Mouse (Mus musculus): ENCODE data around the gene Gabpb1. TPM values are rescaled to one million over a fixed set of nuclear protein-coding genes. Genes with fewer than 3 reads are reported as not detected.

The Gabpb1 gene
- polyA plus RNA-seq, 1 experiment from 2014 or later = 58.1 TPM

- no peaks in the 10 kb centered on the region for H3K36me3 ChIP-seq
- peak overlapping the region; percentile 100 for H3K27ac ChIP-seq (replicated peaks)
- H3K4me2 ChIP-seq (replicated peaks) = peak overlapping the region; percentile 68
- H3K9ac ChIP-seq (replicated peaks) = peak overlapping the region; percentile 86
- peak overlapping the region; percentile 75 for H3K4me3 ChIP-seq
- H3K4me1 ChIP-seq = peaks cover 45% of the 10 kb centered on the region
- ATAC-seq (replicated peaks) = peak; percentile 63; the same call in 1 of the 2 replicates
- H3K9me3 ChIP-seq = no peaks in the 10 kb centered on the region
- no peaks in the 10 kb centered on the region for H3K27me3 ChIP-seq
- WGBS = under 1% methylated on average over 73 of the region's 77 CpGs
Observed at GRCm38 (mm10) chr2:126674441-126675168, 1.5 kb downstream of the Gabpb1 start.

GRCm38 (mm10) chr2:126673317-126674242 lies 2.6 kb downstream of the Gabpb1 start:
- H3K9me3 ChIP-seq = no peaks in the 10 kb centered on the region
- H3K4me2 ChIP-seq (replicated peaks) = peak overlapping the region; percentile 68
- peak overlapping the region; percentile 75 for H3K4me3 ChIP-seq
- peak overlapping the region; percentile 86 for H3K9ac ChIP-seq (replicated peaks)
- ATAC-seq (replicated peaks) = no peak
- no peaks in the 10 kb centered on the region for H3K27me3 ChIP-seq
- no peaks in the 10 kb centered on the region for H3K36me3 ChIP-seq
- WGBS = 65% methylated on average over 13 of the region's 13 CpGs
- H3K27ac ChIP-seq (replicated peaks) = no peak overlapping the region; the same call in 1 of the 2 replicates
- H3K4me1 ChIP-seq = peaks cover 45% of the 10 kb centered on the region

- H3K9me3 ChIP-seq = no peaks in the 10 kb centered on the region
- H3K27ac ChIP-seq (replicated peaks) = no peak overlapping the region
- no peak overlapping the region for H3K9ac ChIP-seq (replicated peaks)
- WGBS = 96% methylated on average over 5 of the region's 5 CpGs
- H3K4me3 ChIP-seq = no peak overlapping the region
- no peaks in the 10 kb centered on the region for H3K36me3 ChIP-seq
- no peak overlapping the region for H3K4me2 ChIP-seq (replicated peaks)
- H3K27me3 ChIP-seq = no peaks in the 10 kb centered on the region
- H3K4me1 ChIP-seq = peaks cover 25% of the 10 kb centered on the region
- ATAC-seq (replicated peaks) = no peak
Observed at GRCm38 (mm10) chr2:126668621-126669252, 7.4 kb downstream of the Gabpb1 start.

DNA sequence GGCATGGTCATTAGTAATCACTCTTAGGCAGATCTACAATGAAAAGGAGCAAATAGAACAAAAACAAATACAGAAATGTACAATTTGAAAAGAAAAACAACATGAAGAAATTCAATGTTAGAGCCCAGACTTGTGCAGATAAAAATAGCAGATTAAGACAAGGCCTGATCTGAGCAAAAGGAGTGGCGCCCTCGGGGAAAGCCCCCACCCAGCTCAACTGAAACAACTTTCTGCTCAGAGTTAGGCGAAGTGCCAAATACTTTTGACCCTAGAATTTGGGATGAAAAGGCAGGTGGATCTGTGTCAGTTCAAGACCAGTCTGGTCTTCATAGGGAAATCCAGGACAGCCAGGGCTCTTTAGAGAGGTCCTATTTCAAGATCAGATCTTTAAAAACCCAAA lies 10.2 kb downstream of the Gabpb1 start:
- H3K36me3 ChIP-seq = no peaks in the 10 kb centered on the region
- H3K9ac ChIP-seq (replicated peaks) = no peak overlapping the region
- no peaks in the 10 kb centered on the region for H3K9me3 ChIP-seq
- WGBS = 94% methylated on average over 3 of the region's 3 CpGs
- no peaks in the 10 kb centered on the region for H3K27me3 ChIP-seq
- no peaks in the 10 kb centered on the region for H3K4me1 ChIP-seq
- no peak for ATAC-seq (replicated peaks)
- no peak overlapping the region for H3K4me3 ChIP-seq
- no peak overlapping the region for H3K27ac ChIP-seq (replicated peaks)
- H3K4me2 ChIP-seq (replicated peaks) = no peak overlapping the region

- Histone ChIP-seq H3K36me3 (no peaks in the 10 kb centered on the region), H3K9me3 (no peaks in the 10 kb centered on the region), H3K4me3 (no peak overlapping the region), H3K27ac (replicated peaks) (no peak overlapping the region), H3K27me3 (no peaks in the 10 kb centered on the region), H3K9ac (replicated peaks) (no peak overlapping the region), H3K4me2 (replicated peaks) (no peak overlapping the region), H3K4me1 (no peaks in the 10 kb centered on the region)
- ATAC-seq (replicated peaks) = 0 out of 2 replicates have a peak, but pooled peaks have one; percentile 29
- 63% methylated on average over 4 of the region's 4 CpGs for WGBS
Observed at GRCm38 (mm10) chr2:126663481-126663880, 12.7 kb downstream of the Gabpb1 start.

DNA sequence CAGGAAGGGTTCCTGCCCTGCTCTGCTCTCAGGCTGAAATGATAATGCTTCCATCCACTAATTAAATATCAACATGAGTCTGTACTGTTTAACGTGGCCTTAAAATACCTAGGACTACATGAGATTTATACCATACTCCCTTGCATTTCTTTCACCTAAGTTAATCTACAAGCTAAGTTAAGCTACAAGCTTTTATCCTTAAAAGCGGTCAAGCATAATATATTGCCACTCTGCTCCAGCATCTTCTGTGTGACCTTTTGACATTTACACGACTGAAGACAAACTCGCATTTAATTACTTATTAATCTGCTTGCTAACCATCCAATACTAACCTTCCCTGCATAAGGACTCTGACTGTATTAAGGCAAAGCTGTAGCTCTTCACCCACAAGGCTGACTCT lies 23.2 kb downstream of the Gabpb1 start:
- Histone ChIP-seq H3K27me3 (no peaks in the 10 kb centered on the region), H3K4me3 (no peak overlapping the region), H3K27ac (replicated peaks) (no peak overlapping the region), H3K4me1 (no peaks in the 10 kb centered on the region), H3K9me3 (no peaks in the 10 kb centered on the region), H3K4me2 (replicated peaks) (no peak overlapping the region), H3K9ac (replicated peaks) (no peak overlapping the region), H3K36me3 (peaks cover 33% of the 10 kb centered on the region)
- WGBS = 87% methylated on average over 4 of the region's 4 CpGs
- ATAC-seq (replicated peaks) = no peak

GRCm38 (mm10) chr2:126647762-126648161 lies 28.4 kb downstream of the Gabpb1 start:
- Histone ChIP-seq H3K4me3 (no peak overlapping the region), H3K36me3 (peaks cover 60% of the 10 kb centered on the region), H3K27me3 (no peaks in the 10 kb centered on the region), H3K4me1 (no peaks in the 10 kb centered on the region), H3K9ac (replicated peaks) (no peak overlapping the region), H3K4me2 (replicated peaks) (no peak overlapping the region), H3K9me3 (no peaks in the 10 kb centered on the region), H3K27ac (replicated peaks) (no peak overlapping the region)
- ATAC-seq (replicated peaks) = no peak
- WGBS = 92% methylated on average over 3 of the region's 3 CpGs

GRCm38 (mm10) chr2:126646461-126646860 lies 29.7 kb downstream of the Gabpb1 start:
- H3K4me3 ChIP-seq = no peak overlapping the region
- H3K4me1 ChIP-seq = no peaks in the 10 kb centered on the region
- peaks cover 57% of the 10 kb centered on the region for H3K36me3 ChIP-seq

GRCm38 (mm10) chr2:126644768-126645167 lies 31.4 kb downstream of the Gabpb1 start:
- no peak for ATAC-seq (replicated peaks)
- 91% methylated on average over 1 of the region's 1 CpGs for WGBS
- H3K4me1 ChIP-seq = no peaks in the 10 kb centered on the region
- H3K9me3 ChIP-seq = no peaks in the 10 kb centered on the region
- no peak overlapping the region for H3K4me2 ChIP-seq (replicated peaks)
- no peaks in the 10 kb centered on the region for H3K27me3 ChIP-seq
- H3K9ac ChIP-seq (replicated peaks) = no peak overlapping the region
- no peak overlapping the region for H3K4me3 ChIP-seq
- H3K36me3 ChIP-seq = peaks cover 64% of the 10 kb centered on the region
- no peak overlapping the region for H3K27ac ChIP-seq (replicated peaks)

More at GRCm38 (mm10) chr2:126646461-126646860, 29.7 kb downstream of the Gabpb1 start:
- no peak for ATAC-seq (replicated peaks)
- Histone ChIP-seq H3K9ac (replicated peaks) (no peak overlapping the region), H3K9me3 (no peaks in the 10 kb centered on the region), H3K27me3 (no peaks in the 10 kb centered on the region), H3K4me2 (replicated peaks) (no peak overlapping the region), H3K27ac (replicated peaks) (no peak overlapping the region)
- 98% methylated on average over 5 of the region's 5 CpGs for WGBS

- no peak for ATAC-seq (replicated peaks)
- Histone ChIP-seq H3K27ac (replicated peaks) (no peak overlapping the region), H3K9ac (replicated peaks) (no peak overlapping the region), H3K4me3 (no peak overlapping the region), H3K4me2 (replicated peaks) (no peak overlapping the region), H3K9me3 (no peaks in the 10 kb centered on the region), H3K27me3 (no peaks in the 10 kb centered on the region), H3K36me3 (peaks cover 52% of the 10 kb centered on the region), H3K4me1 (no peaks in the 10 kb centered on the region)
- WGBS = 86% methylated on average over 2 of the region's 2 CpGs
Observed at GRCm38 (mm10) chr2:126640298-126640697, 35.8 kb downstream of the Gabpb1 start.

GRCm38 (mm10) chr2:126635939-126636823 lies 40.0 kb downstream of the Gabpb1 start:
- ATAC-seq (replicated peaks) = no peak
- Histone ChIP-seq H3K36me3 (peaks cover 30% of the 10 kb centered on the region), H3K9ac (replicated peaks) (no peak overlapping the region), H3K27ac (replicated peaks) (no peak overlapping the region), H3K4me2 (replicated peaks) (no peak overlapping the region), H3K9me3 (no peaks in the 10 kb centered on the region), H3K27me3 (no peaks in the 10 kb centered on the region), H3K4me3 (no peak overlapping the region), H3K4me1 (no peaks in the 10 kb centered on the region)
- 80% methylated on average over 12 of the region's 12 CpGs for WGBS
